Mouse (Mus musculus) limb, embryonic 10.5 days (tissue): Measurements from ENCODE around the gene S100a4. TPM values are rescaled to one million over a fixed set of nuclear protein-coding genes. Genes with fewer than 3 reads are reported as not detected.

Experiments used
- DNase-seq: peaks from one replicate; pipeline ENCODE4 v3.0.0-alpha.2; 2017; ENCODE audit warnings: low spot score
- H3K27ac ChIP-seq: fragments of 300-500 bp; sonication (generic); 2 replicates; pipeline ENCODE4 v1.5.1; 2016; ENCODE audit warnings: mild to moderate bottlenecking
- H3K27me3 ChIP-seq: fragments of 300-500 bp; sonication (generic); 2 replicates; pipeline ENCODE4 v1.6.1; 2016; ENCODE audit warnings: low read depth, mild to moderate bottlenecking; ENCODE audit not compliant: poor library complexity, severe bottlenecking
- H3K36me3 ChIP-seq: fragments of 300-500 bp; sonication (generic); 2 replicates; pipeline ENCODE4 v1.6.1; 2016; ENCODE audit warnings: mild to moderate bottlenecking, moderate library complexity
- H3K4me1 ChIP-seq: fragments of 300-500 bp; sonication (generic); 2 replicates; pipeline ENCODE4 v1.6.1; 2016
- H3K4me3 ChIP-seq: fragments of 300-500 bp; sonication (generic); 2 replicates; pipeline ENCODE4 v1.5.1; 2016; ENCODE audit warnings: mild to moderate bottlenecking, moderate library complexity
- H3K9me3 ChIP-seq: fragments of 300-500 bp; sonication (generic); replicated peaks from 2 replicates; pipeline ENCODE4 v1.6.1; 2016; ENCODE audit warnings: mild to moderate bottlenecking
- WGBS: fragments of 180-500 bp; shearing (Covaris S2); methylation state at CpG from one replicate; pipeline ENCODE4 v1.1.7; 2016; 5-methylcytosine and 5-hydroxymethylcytosine counted together
- polyA plus RNA-seq: library from polyadenylated mRNA; unstranded; fragments of >200 nt; fragmentation: Nextera tagmentation; extraction: Ambion mirVana; gene quantifications from 2 replicates; pipeline ENCODE4 v1.2.1, GENCODE M21; 2016

Gene S100a4
- polyA plus RNA-seq, 1 experiment from 2014 or later: 0.64 TPM

GRCm38 (mm10) chr3:90639511-90640154 lies 36.1 kb downstream of the S100a4 start:
- no peak overlapping the region for H3K4me3 ChIP-seq
- no peaks in the 10 kb centered on the region for H3K9me3 ChIP-seq
- no peaks in the 10 kb centered on the region for H3K27me3 ChIP-seq
- DNase-seq: no peak
- H3K36me3 ChIP-seq: no peaks in the 10 kb centered on the region
- no peaks in the 10 kb centered on the region for H3K4me1 ChIP-seq
- WGBS: 51% methylated on average over 7 of the region's 7 CpGs
- no peak overlapping the region for H3K27ac ChIP-seq

- Histone ChIP-seq H3K36me3 (no peaks in the 10 kb centered on the region), H3K9me3 (no peaks in the 10 kb centered on the region), H3K27ac (no peak overlapping the region), H3K27me3 (no peaks in the 10 kb centered on the region), H3K4me3 (no peak overlapping the region), H3K4me1 (no peaks in the 10 kb centered on the region)
- WGBS: 85% methylated on average over 7 of the region's 7 CpGs
- DNase-seq: no peak
Observed at GRCm38 (mm10) chr3:90640981-90641380, 37.4 kb downstream of the S100a4 start.

GRCm38 (mm10) chr3:90644220-90644619 lies 40.6 kb downstream of the S100a4 start:
- no peak overlapping the region for H3K4me3 ChIP-seq
- H3K9me3 ChIP-seq: no peaks in the 10 kb centered on the region
- DNase-seq: peak; percentile 46
- 47% methylated on average over 3 of the region's 3 CpGs for WGBS
- H3K27me3 ChIP-seq: no peaks in the 10 kb centered on the region
- H3K36me3 ChIP-seq: no peaks in the 10 kb centered on the region
- no peaks in the 10 kb centered on the region for H3K4me1 ChIP-seq
- H3K27ac ChIP-seq: no peak overlapping the region

GRCm38 (mm10) chr3:90647291-90647690 lies 43.7 kb downstream of the S100a4 start:
- DNase-seq: no peak
- H3K27ac ChIP-seq: no peak overlapping the region
- H3K4me3 ChIP-seq: no peak overlapping the region
- H3K36me3 ChIP-seq: no peaks in the 10 kb centered on the region
- WGBS: 89% methylated on average over 1 of the region's 1 CpGs
- H3K4me1 ChIP-seq: no peaks in the 10 kb centered on the region
- no peaks in the 10 kb centered on the region for H3K9me3 ChIP-seq
- no peaks in the 10 kb centered on the region for H3K27me3 ChIP-seq

- Histone ChIP-seq H3K9me3 (no peaks in the 10 kb centered on the region), H3K36me3 (no peaks in the 10 kb centered on the region), H3K27ac (no peak overlapping the region)
Observed at GRCm38 (mm10) chr3:90648981-90649380, 45.4 kb downstream of the S100a4 start.

GRCm38 (mm10) chr3:90649832-90650231 lies 46.3 kb downstream of the S100a4 start:
- no peaks in the 10 kb centered on the region for H3K4me1 ChIP-seq
- no peak for DNase-seq
- no peaks in the 10 kb centered on the region for H3K36me3 ChIP-seq
- WGBS: 95% methylated on average over 2 of the region's 2 CpGs
- no peaks in the 10 kb centered on the region for H3K9me3 ChIP-seq
- no peak overlapping the region for H3K27ac ChIP-seq
- H3K4me3 ChIP-seq: no peak overlapping the region
- H3K27me3 ChIP-seq: 0 out of 2 replicates have a peak, but pooled peaks cover 4% of the 10 kb centered on the region

More at GRCm38 (mm10) chr3:90648981-90649380, 45.4 kb downstream of the S100a4 start:
- H3K27me3 ChIP-seq: 0 out of 2 replicates have a peak, but pooled peaks cover under 1% of the 10 kb centered on the region
- H3K4me1 ChIP-seq: no peaks in the 10 kb centered on the region
- H3K4me3 ChIP-seq: no peak overlapping the region
- DNase-seq: no peak

GRCm38 (mm10) chr3:90652878-90653508 lies 49.4 kb downstream of the S100a4 start:
- no peaks in the 10 kb centered on the region for H3K4me1 ChIP-seq
- no peaks in the 10 kb centered on the region for H3K9me3 ChIP-seq
- DNase-seq: peak; percentile 77
- H3K4me3 ChIP-seq: no peak overlapping the region
- no peaks in the 10 kb centered on the region for H3K36me3 ChIP-seq
- WGBS: 35% methylated on average over 5 of the region's 5 CpGs
- 0 out of 2 replicates have a peak, but pooled peaks cover 4% of the 10 kb centered on the region for H3K27me3 ChIP-seq
- H3K27ac ChIP-seq: no peak overlapping the region

- H3K9me3 ChIP-seq: no peaks in the 10 kb centered on the region
- H3K27ac ChIP-seq: no peak within 1 kb of the TSS
- 0 out of 2 replicates have a peak, but pooled peaks cover 4% of the 10 kb centered on the region for H3K27me3 ChIP-seq
- DNase-seq: no peak
- no peaks in the 10 kb centered on the region for H3K4me1 ChIP-seq
- no peak within 1 kb of the TSS for H3K4me3 ChIP-seq
- H3K36me3 ChIP-seq: no peaks in the 10 kb centered on the region
Observed at GRCm38 (mm10) chr3:90653717-90654116, 50.1 kb downstream of the S100a4 start, which contains the start of gene S100a7a. Gene S100a7a, plus strand, starts transcription at chr3:90654017.

Other genes with a start within 250 kb of the S100a4 start
- 37.4 and 41.9 TPM in 2 replicates for gene Slc27a3, start 213.8 kb upstream of the S100a4 start, polyA plus RNA-seq
- 53.3 and 53.5 TPM in 2 replicates for gene Ints3, start 170.1 kb upstream of the S100a4 start, polyA plus RNA-seq
- 3.5 and 4.7 TPM in 2 replicates for gene Npr1, start 137.9 kb upstream of the S100a4 start, polyA plus RNA-seq
- gene Ilf2, start 127.6 kb upstream of the S100a4 start, polyA plus RNA-seq: 374 and 379 TPM in 2 replicates
- gene Snapin, start 112.7 kb upstream of the S100a4 start, polyA plus RNA-seq: 49.1 and 60.3 TPM in 2 replicates
- 175 and 194 TPM in 2 replicates for gene Chtop, start 94.3 kb upstream of the S100a4 start, polyA plus RNA-seq
- gene S100a1, start 89.4 kb upstream of the S100a4 start, polyA plus RNA-seq: 4.6 and 5.3 TPM in 2 replicates
- 8.5 and 10.3 TPM in 2 replicates for gene S100a13, start 89.3 kb upstream of the S100a4 start, polyA plus RNA-seq
- gene S100a14, start 76.9 kb upstream of the S100a4 start, polyA plus RNA-seq: 0.30 TPM in 1 of 2 replicates, not detected in the other
- gene S100a16, start 66.5 kb upstream of the S100a4 start, polyA plus RNA-seq: 40.1 and 40.8 TPM in 2 replicates
- gene S100a3, start 43.2 kb upstream of the S100a4 start, polyA plus RNA-seq: 0.98 TPM in 1 of 2 replicates, not detected in the other
- gene S100a2, start 13.5 kb upstream of the S100a4 start, polyA plus RNA-seq: not detected in 2 replicates
- not detected in 2 replicates for gene Gm42674, start 1.9 kb upstream of the S100a4 start, polyA plus RNA-seq
- not detected in 2 replicates for gene S100a5, start 4.8 kb downstream of the S100a4 start, polyA plus RNA-seq
- 11.4 and 11.6 TPM in 2 replicates for gene S100a6, start 9.1 kb downstream of the S100a4 start, polyA plus RNA-seq
- gene S100a7a, start 50.2 kb downstream of the S100a4 start, polyA plus RNA-seq: not detected in 2 replicates
- gene S100a8, start 65.2 kb downstream of the S100a4 start, polyA plus RNA-seq: 1.2 TPM in 1 of 2 replicates, not detected in the other
- 0.73 TPM in 1 of 2 replicates, not detected in the other for gene S100a9, start 92.0 kb downstream of the S100a4 start, polyA plus RNA-seq
- not detected in 2 replicates for gene Pglyrp4, start 123.1 kb downstream of the S100a4 start, polyA plus RNA-seq
- gene Gm5849, start 174.1 kb downstream of the S100a4 start, polyA plus RNA-seq: not detected in 2 replicates